Mouse (Mus musculus) lung, embryonic 14.5 days (tissue): ENCODE data around the gene Gabbr2. TPM values are rescaled to one million over a fixed set of nuclear protein-coding genes. Genes with fewer than 3 reads are reported as not detected.
A peak's percentile ranks its signal among the peaks of the same experiment; 100 is the strongest.

Experiments
- ATAC-seq: fragments of 200-750 bp; cut with Nextera tagmentation; 2 replicates; pipeline ENCODE4 v1.8.0; 2017; ENCODE audit warnings: mild to moderate bottlenecking, moderate TSS enrichment, moderate library complexity; ENCODE audit not compliant: insufficient read depth
- DNase-seq: peaks from one replicate; pipeline ENCODE4 v3.0.0-alpha.2; 2015
- H3K27ac ChIP-seq: fragments of 300-500 bp; sonication (generic); 2 replicates; pipeline ENCODE4 v1.5.1; 2014; ENCODE audit warnings: low read depth, mild to moderate bottlenecking, moderate library complexity
- H3K27me3 ChIP-seq: fragments of 300-500 bp; sonication (generic); 2 replicates; pipeline ENCODE4 v1.6.1; 2014; ENCODE audit warnings: low read length, control low read depth; ENCODE audit not compliant: insufficient read depth
- H3K36me3 ChIP-seq: fragments of 300-500 bp; sonication (generic); 2 replicates; pipeline ENCODE4 v1.6.1; 2014; ENCODE audit warnings: control low read depth; ENCODE audit not compliant: insufficient read depth
- H3K4me1 ChIP-seq: fragments of 300-500 bp; sonication (generic); 2 replicates; pipeline ENCODE4 v1.6.1; 2014; ENCODE audit warnings: antibody characterized with exemption, control low read depth; ENCODE audit not compliant: insufficient read depth
- H3K4me2 ChIP-seq: fragments of 300-500 bp; sonication (generic); 2 replicates; pipeline ENCODE4 v1.6.1; 2014; ENCODE audit warnings: mild to moderate bottlenecking
- H3K4me3 ChIP-seq: fragments of 300-500 bp; sonication (generic); 2 replicates; pipeline ENCODE4 v1.5.1; 2014; ENCODE audit warnings: low read depth, low read length
- H3K9ac ChIP-seq: fragments of 300-500 bp; sonication (generic); 2 replicates; pipeline ENCODE4 v1.6.1; 2014
- H3K9me3 ChIP-seq: fragments of 300-500 bp; sonication (generic); 2 replicates; pipeline ENCODE4 v1.6.1; 2016; ENCODE audit warnings: low read depth, low read length, control low read depth
- CTCF ChIP-seq: IDR thresholded peaks from 2 replicates; pipeline ENCODE4 v1.5.1; 2016; ENCODE audit warnings: antibody characterized with exemption, low read depth
- WGBS: fragments of 180-500 bp; shearing (Covaris S2); extraction: QIAGEN DNeasy Blood & Tissue Kit; methylation state at CpG from one replicate; pipeline ENCODE4 v1.1.7; 2014; 5-methylcytosine and 5-hydroxymethylcytosine counted together
- polyA plus RNA-seq: library from polyadenylated mRNA; unstranded; fragments of >200 nt; fragmentation: Nextera tagmentation; extraction: Ambion mirVana; gene quantifications from 2 replicates; pipeline ENCODE4 v1.2.1, GENCODE M21; 2014

The Gabbr2 gene
- polyA plus RNA-seq, 1 experiment from 2014 or later = not detected

DNA sequence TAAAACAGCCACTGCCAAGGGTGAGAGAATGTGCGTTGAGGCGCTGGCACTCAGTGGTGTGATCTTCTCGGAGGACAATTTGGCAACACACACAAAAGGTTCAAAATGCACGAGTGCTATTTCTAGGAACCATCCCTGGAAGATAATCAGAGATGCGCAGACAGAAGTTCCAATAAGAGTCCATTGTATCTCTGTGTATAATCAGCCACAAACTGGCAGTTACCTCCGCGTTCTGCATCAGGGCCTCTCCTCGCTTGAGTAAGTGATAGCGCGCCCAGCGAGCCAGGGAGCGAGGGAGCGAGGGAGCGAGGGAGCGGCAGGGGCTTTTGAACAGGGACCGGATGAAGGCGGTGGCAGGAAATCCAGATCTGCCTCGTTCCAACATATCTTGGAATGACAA lies 155.6 kb downstream of the Gabbr2 start:
- DNase-seq (no peak), ATAC-seq (no peak)
- Histone ChIP-seq H3K36me3 (no peaks in the 10 kb centered on the region), H3K4me2 (no peak overlapping the region), H3K27me3 (no peaks in the 10 kb centered on the region; the same call in 1 of the 2 replicates), H3K27ac (no peak overlapping the region), H3K9ac (no peak overlapping the region), H3K4me1 (no peaks in the 10 kb centered on the region), H3K9me3 (no peaks in the 10 kb centered on the region), H3K4me3 (no peak overlapping the region)
- 58% methylated on average over 18 of the region's 18 CpGs for WGBS
- TF ChIP-seq CTCF = no peak

DNA sequence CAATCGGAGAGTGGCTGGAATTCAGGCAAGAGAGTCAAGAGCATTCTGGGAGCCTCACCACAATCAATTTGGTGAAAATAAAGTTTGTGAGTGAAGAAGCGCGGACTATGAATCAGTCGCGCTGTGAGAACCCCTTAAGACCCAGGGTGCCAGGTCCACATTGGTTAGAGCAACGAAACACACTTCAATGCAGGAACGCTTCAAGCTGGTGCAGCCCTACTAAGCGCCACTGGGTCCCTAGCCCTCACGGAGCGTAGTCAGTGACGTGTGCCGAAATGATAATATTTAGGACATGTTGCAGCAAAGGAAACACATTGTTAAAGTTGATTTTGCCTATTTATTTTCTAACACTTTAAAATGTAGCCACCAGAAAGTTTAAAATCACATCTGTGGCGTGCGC lies 156.6 kb downstream of the Gabbr2 start:
- H3K36me3 ChIP-seq = no peaks in the 10 kb centered on the region
- 79% methylated on average over 14 of the region's 14 CpGs for WGBS
- no peak for TF ChIP-seq CTCF
- no peak overlapping the region for H3K4me3 ChIP-seq
- ATAC-seq (no peak), DNase-seq (no peak)
- no peak overlapping the region for H3K4me2 ChIP-seq
- no peaks in the 10 kb centered on the region for H3K9me3 ChIP-seq
- no peaks in the 10 kb centered on the region for H3K4me1 ChIP-seq
- H3K27ac ChIP-seq = no peak overlapping the region
- no peak overlapping the region for H3K9ac ChIP-seq
- H3K27me3 ChIP-seq = no peaks in the 10 kb centered on the region; the same call in 1 of the 2 replicates

DNA sequence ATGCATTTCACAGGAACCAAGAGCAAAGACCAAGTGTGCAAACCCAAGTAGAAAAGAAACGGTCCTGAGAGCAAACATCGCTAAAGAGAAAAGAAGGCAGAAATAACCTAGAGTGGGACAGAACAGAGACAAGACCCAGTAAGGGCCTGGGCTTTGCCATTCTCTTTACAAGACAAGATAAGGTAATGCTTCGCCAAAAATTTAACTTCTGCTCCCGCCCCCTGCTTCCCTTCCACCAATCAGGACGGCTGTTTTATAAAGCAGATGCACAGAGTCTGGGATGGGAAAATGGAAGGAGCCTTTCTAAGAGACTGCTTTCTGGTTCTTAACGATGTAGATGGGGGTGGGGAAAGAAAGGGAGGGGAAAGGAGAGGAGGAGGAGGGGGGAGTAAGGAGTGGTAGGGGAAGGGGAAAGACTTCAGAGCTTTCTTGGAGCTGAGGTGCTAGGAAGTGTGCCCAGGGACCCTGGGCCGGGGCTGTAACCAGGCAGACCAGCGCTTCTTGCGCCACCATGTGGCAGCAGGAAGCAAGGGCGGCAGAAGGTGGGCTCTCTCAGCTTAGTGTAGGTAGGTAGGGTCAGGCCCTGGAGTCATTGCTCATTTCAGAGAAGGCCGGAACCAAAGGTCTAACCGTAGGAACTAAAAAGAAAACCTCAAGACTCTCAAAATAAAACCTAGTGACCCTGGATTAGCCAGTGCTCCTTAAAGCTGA lies 158.7 kb downstream of the Gabbr2 start:
- Histone ChIP-seq H3K27me3 (no peaks in the 10 kb centered on the region; the same call in 1 of the 2 replicates), H3K9me3 (no peaks in the 10 kb centered on the region), H3K27ac (no peak overlapping the region), H3K36me3 (no peaks in the 10 kb centered on the region), H3K4me2 (no peak overlapping the region), H3K4me3 (no peak overlapping the region), H3K9ac (no peak overlapping the region), H3K4me1 (no peaks in the 10 kb centered on the region)
- peak; percentile 54 for TF ChIP-seq CTCF
- 47% methylated on average over 12 of the region's 12 CpGs for WGBS
- ATAC-seq = 0 out of 2 replicates have a peak, but pooled peaks have one; percentile 14
- DNase-seq = peak; percentile 33

DNA sequence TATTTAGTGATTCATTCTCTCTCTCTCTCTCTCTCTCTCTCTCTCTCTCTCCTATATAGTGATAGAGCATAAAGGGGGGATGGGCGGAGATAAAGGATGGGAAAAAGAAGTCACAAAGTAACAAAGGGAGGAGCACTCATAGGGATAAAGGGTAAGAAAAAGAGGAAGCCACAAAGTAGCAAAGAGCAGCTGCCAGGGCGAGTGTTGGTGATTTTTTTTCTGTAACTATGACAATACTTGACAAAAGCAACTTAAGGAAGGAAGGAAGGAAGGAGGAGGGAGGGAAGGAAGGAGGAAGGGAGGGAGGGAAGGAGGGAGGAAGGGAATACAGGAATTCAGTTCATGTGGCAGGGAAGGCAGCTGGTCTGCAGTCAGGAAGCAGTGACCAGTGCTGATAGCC lies 162.0 kb downstream of the Gabbr2 start:
- H3K4me2 ChIP-seq = no peak overlapping the region
- no peak overlapping the region for H3K9ac ChIP-seq
- H3K27ac ChIP-seq = no peak overlapping the region
- H3K27me3 ChIP-seq = no peaks in the 10 kb centered on the region
- no peak overlapping the region for H3K4me3 ChIP-seq
- H3K36me3 ChIP-seq = no peaks in the 10 kb centered on the region
- H3K9me3 ChIP-seq = no peaks in the 10 kb centered on the region
- no peak for ATAC-seq
- TF ChIP-seq CTCF = no peak
- 50% methylated on average over 2 of the region's 2 CpGs for WGBS
- no peak for DNase-seq
- H3K4me1 ChIP-seq = no peaks in the 10 kb centered on the region

DNA sequence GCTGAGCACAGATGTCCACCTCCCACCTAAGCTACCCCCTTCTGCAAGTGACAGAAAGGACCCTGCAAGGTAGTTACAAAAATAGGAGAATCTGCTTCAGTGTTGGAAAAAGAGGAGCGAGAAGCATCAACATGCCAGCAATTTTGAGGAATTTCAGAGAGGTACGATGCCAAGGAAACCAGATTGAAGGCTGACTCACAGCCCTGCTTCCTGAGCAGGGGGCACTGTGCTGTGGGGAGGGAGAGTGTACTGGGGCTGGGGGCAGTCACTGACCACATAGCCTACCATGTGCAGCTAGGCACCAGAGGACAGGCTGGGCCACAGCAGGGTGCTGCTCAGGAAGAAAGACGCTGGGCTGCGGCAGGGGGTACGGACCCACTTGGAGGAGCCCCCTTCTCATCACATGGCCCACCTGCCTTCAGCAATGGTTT lies 163.5 kb downstream of the Gabbr2 start:
- no peak overlapping the region for H3K4me3 ChIP-seq
- WGBS = 76% methylated on average over 5 of the region's 5 CpGs
- DNase-seq (no peak), ATAC-seq (no peak)
- no peak overlapping the region for H3K9ac ChIP-seq
- H3K4me1 ChIP-seq = no peaks in the 10 kb centered on the region
- H3K27ac ChIP-seq = no peak overlapping the region
- no peaks in the 10 kb centered on the region for H3K9me3 ChIP-seq
- H3K36me3 ChIP-seq = no peaks in the 10 kb centered on the region
- no peaks in the 10 kb centered on the region for H3K27me3 ChIP-seq
- TF ChIP-seq CTCF = no peak
- H3K4me2 ChIP-seq = no peak overlapping the region

DNA sequence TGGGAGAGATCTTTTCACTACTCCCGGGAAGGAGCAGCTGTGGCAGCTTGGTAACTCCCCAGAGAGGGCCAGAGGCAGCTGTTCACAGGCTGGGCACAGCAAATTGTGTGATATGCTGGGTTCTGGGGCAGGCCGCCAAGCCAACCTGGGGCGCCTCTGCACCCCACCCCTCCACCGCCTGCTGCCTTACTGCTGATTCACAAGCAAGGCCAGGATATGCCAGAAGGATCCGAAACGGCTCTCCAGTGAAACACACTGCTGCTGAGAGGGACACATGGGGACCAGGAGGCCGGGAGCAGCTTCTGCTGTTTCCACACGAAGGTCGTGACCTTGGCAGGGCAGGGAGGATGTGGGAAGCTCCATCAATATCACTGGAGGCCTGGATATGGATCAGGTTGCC lies 164.2 kb downstream of the Gabbr2 start:
- no peaks in the 10 kb centered on the region for H3K36me3 ChIP-seq
- H3K4me3 ChIP-seq = no peak overlapping the region
- DNase-seq = no peak
- no peaks in the 10 kb centered on the region for H3K4me1 ChIP-seq
- H3K27ac ChIP-seq = no peak overlapping the region
- H3K27me3 ChIP-seq = no peaks in the 10 kb centered on the region
- H3K4me2 ChIP-seq = no peak overlapping the region
- no peak overlapping the region for H3K9ac ChIP-seq
- TF ChIP-seq CTCF = no peak
- H3K9me3 ChIP-seq = no peaks in the 10 kb centered on the region
- 46% methylated on average over 9 of the region's 9 CpGs for WGBS
- ATAC-seq = no peak

DNA sequence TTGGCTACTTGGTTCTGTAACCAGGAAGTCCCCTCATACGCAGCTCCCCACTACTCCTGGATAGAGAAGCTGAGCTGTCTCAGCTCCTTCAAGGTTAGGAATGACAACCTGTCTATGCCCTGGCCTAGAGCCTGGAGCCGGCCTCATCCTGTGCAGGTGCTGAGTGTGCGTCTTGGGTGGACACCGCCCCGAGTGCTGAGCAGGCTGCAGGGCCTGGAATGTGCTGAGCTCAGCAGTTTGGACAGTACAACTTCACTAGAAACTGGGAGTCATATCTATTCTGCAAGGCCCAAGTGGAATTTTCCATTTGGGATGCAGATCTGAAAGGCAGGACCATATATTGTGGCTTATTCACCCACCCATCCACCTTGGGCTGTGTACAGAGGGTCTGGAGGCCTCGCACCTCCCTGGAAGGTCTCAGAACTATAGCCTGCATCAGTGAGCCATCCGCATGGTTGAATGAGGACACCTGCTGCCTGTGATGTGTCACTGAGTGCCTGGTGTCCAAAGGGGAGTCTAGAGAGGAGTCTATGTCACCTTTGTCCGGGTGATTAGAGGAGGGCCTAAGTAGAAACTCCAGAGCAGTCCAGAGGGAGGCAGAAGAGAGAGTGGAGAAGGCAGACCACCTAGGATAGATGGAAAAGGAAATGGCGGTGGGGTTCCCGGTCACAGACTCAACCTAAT lies 165.7 kb downstream of the Gabbr2 start:
- H3K4me1 ChIP-seq = no peaks in the 10 kb centered on the region
- DNase-seq (no peak), ATAC-seq (no peak)
- no peak overlapping the region for H3K4me3 ChIP-seq
- no peak overlapping the region for H3K4me2 ChIP-seq
- TF ChIP-seq CTCF = no peak
- H3K27me3 ChIP-seq = no peaks in the 10 kb centered on the region
- WGBS = 76% methylated on average over 10 of the region's 10 CpGs
- H3K36me3 ChIP-seq = no peaks in the 10 kb centered on the region
- no peaks in the 10 kb centered on the region for H3K9me3 ChIP-seq
- no peak overlapping the region for H3K9ac ChIP-seq
- no peak overlapping the region for H3K27ac ChIP-seq
